Mouse (Mus musculus) heart, embryonic 12.5 days (tissue): ENCODE results near the gene Klrb1b. TPM values are rescaled to one million over a fixed set of nuclear protein-coding genes. Genes with fewer than 3 reads are reported as not detected.
A peak's percentile ranks its signal among the peaks of the same experiment; 100 is the strongest.

Experiments used
- ATAC-seq: fragments of 200-750 bp; cut with Nextera tagmentation; 2 replicates; pipeline ENCODE4 v1.8.0; 2017; ENCODE audit warnings: moderate TSS enrichment, moderate library complexity; ENCODE audit not compliant: insufficient number of reproducible peaks, low FRiP score
- H3K27ac ChIP-seq: fragments of 300-500 bp; sonication (generic); 2 replicates; pipeline ENCODE4 v1.5.1; 2016; ENCODE audit warnings: mild to moderate bottlenecking, moderate library complexity; ENCODE audit not compliant: poor library complexity, severe bottlenecking
- H3K27me3 ChIP-seq: fragments of 300-500 bp; sonication (generic); replicated peaks from 2 replicates; pipeline ENCODE4 v1.6.1; 2016; ENCODE audit warnings: mild to moderate bottlenecking, moderate library complexity
- H3K36me3 ChIP-seq: fragments of 300-500 bp; sonication (generic); 2 replicates; pipeline ENCODE4 v1.6.1; 2016; ENCODE audit warnings: mild to moderate bottlenecking, moderate library complexity
- H3K4me1 ChIP-seq: fragments of 300-500 bp; sonication (generic); replicated peaks from 2 replicates; pipeline ENCODE4 v1.6.1; 2016; ENCODE audit warnings: mild to moderate bottlenecking
- H3K4me2 ChIP-seq: fragments of 300-500 bp; sonication (generic); 2 replicates; pipeline ENCODE4 v1.6.1; 2016; ENCODE audit warnings: mild to moderate bottlenecking, moderate library complexity
- H3K4me3 ChIP-seq: fragments of 300-500 bp; sonication (generic); 2 replicates; pipeline ENCODE4 v1.5.1; 2016; ENCODE audit warnings: mild to moderate bottlenecking
- H3K9ac ChIP-seq: fragments of 300-500 bp; sonication (generic); 2 replicates; pipeline ENCODE4 v1.6.1; 2016; ENCODE audit warnings: mild to moderate bottlenecking, moderate library complexity
- H3K9me3 ChIP-seq: fragments of 300-500 bp; sonication (generic); replicated peaks from 2 replicates; pipeline ENCODE4 v1.6.1; 2016; ENCODE audit warnings: mild to moderate bottlenecking, moderate library complexity
- WGBS: fragments of 180-500 bp; shearing (Covaris S2); methylation state at CpG from one replicate; pipeline ENCODE4 v1.1.7; 2016; 5-methylcytosine and 5-hydroxymethylcytosine counted together
- polyA plus RNA-seq: library from polyadenylated mRNA; unstranded; fragments of >200 nt; fragmentation: Nextera tagmentation; extraction: Ambion mirVana; gene quantifications from 2 replicates; pipeline ENCODE4 v1.2.1, GENCODE M21; 2016

The Klrb1b gene
- polyA plus RNA-seq: not detected in 2 replicates

- whole genome bisulfite sequencing: 82% methylated on average over 6 of the region's 6 CpGs
- no peak within 1 kb of the TSS for H3K27ac ChIP-seq
Measured at GRCm38 (mm10) chr6:128826132-128826531, at the start of gene Klrb1b, which contains the start of gene Gm44511. Gene Klrb1b (minus strand): TSS chr6:128826331. Gene Gm44511 (minus strand): TSS chr6:128826315.

GRCm38 (mm10) chr6:128871910-128872610 is 45.9 kb upstream of the Klrb1b start:
- Histone ChIP-seq H3K36me3 (no peaks in the 10 kb centered on the region), H3K9ac (no peak overlapping the region), H3K27ac (no peak overlapping the region), H3K4me1 (no peaks in the 10 kb centered on the region), H3K4me3 (no peak overlapping the region), H3K4me2 (no peak overlapping the region), H3K27me3 (no peaks in the 10 kb centered on the region), H3K9me3 (no peaks in the 10 kb centered on the region)
- WGBS: 79% methylated on average over 1 of the region's 1 CpGs
- no peak for ATAC-seq

More at GRCm38 (mm10) chr6:128826132-128826531, at the start of gene Klrb1b, which contains the start of gene Gm44511:
- Histone ChIP-seq H3K4me1 (no peaks in the 10 kb centered on the region), H3K36me3 (no peaks in the 10 kb centered on the region), H3K4me2 (no peak within 1 kb of the TSS), H3K27me3 (no peaks in the 10 kb centered on the region), H3K9me3 (no peaks in the 10 kb centered on the region), H3K4me3 (no peak within 1 kb of the TSS), H3K9ac (no peak within 1 kb of the TSS)
- no peak for ATAC-seq

- ATAC-seq: no peak
- Histone ChIP-seq H3K27me3 (no peaks in the 10 kb centered on the region), H3K4me2 (no peak overlapping the region), H3K27ac (no peak overlapping the region), H3K4me1 (no peaks in the 10 kb centered on the region), H3K9ac (no peak overlapping the region), H3K9me3 (no peaks in the 10 kb centered on the region), H3K36me3 (no peaks in the 10 kb centered on the region), H3K4me3 (no peak overlapping the region)
- WGBS: 22% methylated on average over 3 of the region's 3 CpGs
Measured at GRCm38 (mm10) chr6:128868861-128869260, 42.7 kb upstream of the Klrb1b start.

GRCm38 (mm10) chr6:128857976-128858375 is 31.8 kb upstream of the Klrb1b start:
- 80% methylated on average over 2 of the region's 2 CpGs for WGBS

GRCm38 (mm10) chr6:128856250-128856649 is 30.1 kb upstream of the Klrb1b start:
- no peaks in the 10 kb centered on the region for H3K36me3 ChIP-seq
- H3K27ac ChIP-seq: no peak overlapping the region
- WGBS: 55% methylated on average over 5 of the region's 5 CpGs
- H3K9ac ChIP-seq: no peak overlapping the region
- H3K4me2 ChIP-seq: no peak overlapping the region
- peak; percentile 63 for ATAC-seq
- H3K9me3 ChIP-seq: no peaks in the 10 kb centered on the region
- H3K4me1 ChIP-seq: no peaks in the 10 kb centered on the region
- H3K4me3 ChIP-seq: no peak overlapping the region
- no peaks in the 10 kb centered on the region for H3K27me3 ChIP-seq

More at GRCm38 (mm10) chr6:128857976-128858375, 31.8 kb upstream of the Klrb1b start:
- H3K4me3 ChIP-seq: no peak overlapping the region
- H3K4me1 ChIP-seq: no peaks in the 10 kb centered on the region
- no peaks in the 10 kb centered on the region for H3K9me3 ChIP-seq
- no peak overlapping the region for H3K4me2 ChIP-seq
- H3K27me3 ChIP-seq: no peaks in the 10 kb centered on the region
- no peak overlapping the region for H3K27ac ChIP-seq
- ATAC-seq: no peak
- no peak overlapping the region for H3K9ac ChIP-seq
- no peaks in the 10 kb centered on the region for H3K36me3 ChIP-seq

GRCm38 (mm10) chr6:128855477-128855876 is 29.3 kb upstream of the Klrb1b start:
- no peak for ATAC-seq
- Histone ChIP-seq H3K9ac (no peak overlapping the region), H3K4me1 (peaks cover 5% of the 10 kb centered on the region; the same call in 1 of the 2 replicates), H3K4me3 (no peak overlapping the region), H3K4me2 (no peak overlapping the region), H3K9me3 (no peaks in the 10 kb centered on the region), H3K27me3 (no peaks in the 10 kb centered on the region), H3K36me3 (no peaks in the 10 kb centered on the region), H3K27ac (no peak overlapping the region)
- WGBS: 68% methylated on average over 1 of the region's 1 CpGs

GRCm38 (mm10) chr6:128854895-128855294 is 28.8 kb upstream of the Klrb1b start:
- Histone ChIP-seq H3K4me3 (no peak overlapping the region), H3K9ac (no peak overlapping the region), H3K36me3 (no peaks in the 10 kb centered on the region), H3K4me1 (peaks cover 6% of the 10 kb centered on the region; the same call in 1 of the 2 replicates), H3K27ac (no peak overlapping the region), H3K9me3 (no peaks in the 10 kb centered on the region), H3K27me3 (no peaks in the 10 kb centered on the region), H3K4me2 (no peak overlapping the region)
- ATAC-seq: no peak
- WGBS: 89% methylated on average over 3 of the region's 3 CpGs

- H3K27me3 ChIP-seq: no peaks in the 10 kb centered on the region
- H3K36me3 ChIP-seq: no peaks in the 10 kb centered on the region
- H3K9ac ChIP-seq: peak overlapping the region; percentile 20; the same call in 1 of the 2 replicates
- H3K4me3 ChIP-seq: no peak overlapping the region
- ATAC-seq: peak; percentile 53; the same call in 1 of the 2 replicates
- H3K9me3 ChIP-seq: no peaks in the 10 kb centered on the region
- H3K27ac ChIP-seq: no peak overlapping the region
- whole genome bisulfite sequencing: 41% methylated on average over 12 of the region's 12 CpGs
- H3K4me2 ChIP-seq: peak overlapping the region; percentile 18; the same call in 1 of the 2 replicates
- H3K4me1 ChIP-seq: peaks cover 6% of the 10 kb centered on the region; the same call in 1 of the 2 replicates
Measured at GRCm38 (mm10) chr6:128854024-128854820, 28.1 kb upstream of the Klrb1b start.

- ATAC-seq: no peak
- no peak overlapping the region for H3K4me2 ChIP-seq
- no peak overlapping the region for H3K9ac ChIP-seq
- WGBS: 62% methylated on average over 3 of the region's 3 CpGs
- peaks cover 6% of the 10 kb centered on the region; the same call in 1 of the 2 replicates for H3K4me1 ChIP-seq
- H3K27me3 ChIP-seq: no peaks in the 10 kb centered on the region
- no peak overlapping the region for H3K4me3 ChIP-seq
- H3K27ac ChIP-seq: no peak overlapping the region
- no peaks in the 10 kb centered on the region for H3K36me3 ChIP-seq
- H3K9me3 ChIP-seq: no peaks in the 10 kb centered on the region
Measured at GRCm38 (mm10) chr6:128852766-128853165, 26.6 kb upstream of the Klrb1b start.

GRCm38 (mm10) chr6:128851151-128851550 is 25.0 kb upstream of the Klrb1b start:
- H3K27ac ChIP-seq: no peak overlapping the region
- peaks cover 6% of the 10 kb centered on the region; the same call in 1 of the 2 replicates for H3K4me1 ChIP-seq
- 78% methylated on average over 2 of the region's 2 CpGs for WGBS
- no peak overlapping the region for H3K4me2 ChIP-seq
- no peaks in the 10 kb centered on the region for H3K27me3 ChIP-seq
- H3K9me3 ChIP-seq: no peaks in the 10 kb centered on the region
- ATAC-seq: no peak
- H3K9ac ChIP-seq: no peak overlapping the region
- H3K4me3 ChIP-seq: no peak overlapping the region
- H3K36me3 ChIP-seq: no peaks in the 10 kb centered on the region

- peaks cover 6% of the 10 kb centered on the region; the same call in 1 of the 2 replicates for H3K4me1 ChIP-seq
- H3K27ac ChIP-seq: no peak overlapping the region
- no peak overlapping the region for H3K4me2 ChIP-seq
- no peaks in the 10 kb centered on the region for H3K36me3 ChIP-seq
- H3K4me3 ChIP-seq: no peak overlapping the region
- 17% methylated on average over 2 of the region's 2 CpGs for WGBS
- ATAC-seq: no peak
- no peaks in the 10 kb centered on the region for H3K27me3 ChIP-seq
- no peak overlapping the region for H3K9ac ChIP-seq
- H3K9me3 ChIP-seq: no peaks in the 10 kb centered on the region
Measured at GRCm38 (mm10) chr6:128850671-128851070, 24.5 kb upstream of the Klrb1b start.
